Mouse (Mus musculus) gastrocnemius, adult 8-10 months (tissue): ENCODE data around the gene Thada. TPM values are rescaled to one million over a fixed set of nuclear protein-coding genes. Genes with fewer than 3 reads are reported as not detected.

Experiments used
- DNase-seq, 2 experiments: peaks; one replicate each; pipeline ENCODE4 v3.0.0; 2022; ENCODE audit warnings: low spot score in 2 of 2
- total RNA-seq, 4 experiments: library from RNA; stranded (reverse); gene quantifications; 2 replicates each; pipeline ENCODE4 v1.2.4; 2022

The Thada gene
- 1 to 10 TPM; 4.4 to 6.3 (median 5.6) TPM for total RNA-seq

DNA sequence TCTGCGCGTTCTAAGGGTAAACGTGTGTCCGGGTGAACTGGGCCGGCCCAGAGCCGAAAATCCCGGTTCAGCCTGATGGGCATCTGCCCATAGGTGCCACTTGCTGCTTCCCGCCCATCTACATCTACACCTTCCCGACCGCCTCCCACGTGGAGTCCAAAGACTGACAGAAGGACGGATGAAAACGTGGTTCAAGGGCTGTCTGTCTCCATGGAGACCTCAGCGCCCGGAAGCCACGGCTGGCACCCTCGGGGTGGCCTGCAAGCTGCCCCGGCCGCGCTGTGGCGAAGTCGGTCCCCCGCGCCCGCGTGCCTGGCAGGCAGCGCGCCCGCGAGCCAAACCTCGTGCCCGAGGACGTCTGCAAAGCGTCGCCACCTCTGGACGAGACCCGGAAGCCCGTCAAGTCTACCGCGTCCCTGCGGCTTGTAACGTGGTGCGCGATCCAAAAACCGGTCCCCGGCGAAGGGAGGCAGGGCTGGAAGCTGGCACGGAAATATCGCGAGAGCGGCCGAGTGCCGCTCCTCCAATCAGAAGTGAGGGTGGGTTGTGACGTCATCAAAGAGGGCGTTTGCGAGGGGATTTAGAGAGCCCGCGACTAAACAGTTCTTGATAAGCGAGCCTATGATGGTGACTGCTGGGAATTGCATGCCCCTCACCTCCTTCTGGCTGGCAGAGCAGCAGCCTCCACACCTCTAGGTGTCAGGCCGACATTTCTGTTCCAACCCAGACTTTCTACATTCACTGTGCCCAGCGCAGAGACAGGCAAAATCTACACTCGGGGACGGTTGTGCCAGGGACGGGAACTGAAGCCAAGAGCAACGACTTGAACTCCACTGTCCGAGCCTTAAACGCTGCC is at the start of gene Thada:
Gene Thada (minus strand): TSS at position 453 of the 856 bp plus-strand sequence.
- peak; percentile 94 to 97 for DNase-seq

- DNase-seq, result no peak
Observed at GRCm38 (mm10) chr17:84512516-84513085, 46.6 kb upstream of the Thada start.

DNA sequence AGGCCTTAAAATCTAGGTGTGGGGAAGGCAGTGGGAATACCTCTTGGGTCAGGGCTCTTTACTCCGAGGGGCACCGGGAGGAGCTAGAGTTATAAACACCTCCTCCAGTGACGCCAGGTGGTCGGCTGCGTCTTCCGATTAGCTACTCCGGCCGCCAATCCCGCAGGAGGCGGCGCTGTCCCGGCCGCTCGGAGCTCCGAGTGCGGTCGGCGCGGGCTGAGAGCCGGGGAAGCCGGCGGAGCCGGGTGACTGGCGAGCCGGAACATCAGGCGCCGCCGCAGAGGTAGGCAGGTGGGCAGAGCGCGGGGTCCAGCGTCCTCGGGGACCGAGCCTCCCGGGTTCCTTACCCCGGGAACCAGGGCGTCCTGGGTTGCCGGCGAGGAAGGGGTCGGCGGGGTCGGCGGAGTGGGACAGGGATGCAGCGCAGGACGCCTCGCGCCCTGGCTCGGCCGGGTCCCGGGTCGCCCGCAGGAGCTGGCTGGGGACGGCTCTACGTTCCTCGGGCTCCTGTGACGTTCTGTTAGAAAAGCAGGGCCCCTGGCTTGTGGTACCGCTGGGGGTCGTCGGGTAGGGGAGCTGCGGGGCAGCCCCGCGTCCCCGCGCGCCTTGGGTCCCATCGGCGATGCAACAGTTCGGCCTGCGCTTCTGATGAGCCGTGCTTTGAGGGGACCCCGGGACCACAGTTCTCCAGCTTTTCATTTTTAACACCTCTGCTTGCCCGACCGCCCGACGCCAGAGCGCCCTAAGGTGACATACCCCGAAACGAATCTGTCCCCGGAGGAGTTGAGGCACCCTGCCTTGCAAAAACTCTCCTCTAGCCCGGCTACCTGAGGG is 45.9 kb upstream of the Thada start, which contains the start of gene Plekhh2:
Gene Plekhh2 (plus strand): TSS at position 214 of the 834 bp plus-strand sequence.
- peak; percentile 57 to 63 for DNase-seq

DNA sequence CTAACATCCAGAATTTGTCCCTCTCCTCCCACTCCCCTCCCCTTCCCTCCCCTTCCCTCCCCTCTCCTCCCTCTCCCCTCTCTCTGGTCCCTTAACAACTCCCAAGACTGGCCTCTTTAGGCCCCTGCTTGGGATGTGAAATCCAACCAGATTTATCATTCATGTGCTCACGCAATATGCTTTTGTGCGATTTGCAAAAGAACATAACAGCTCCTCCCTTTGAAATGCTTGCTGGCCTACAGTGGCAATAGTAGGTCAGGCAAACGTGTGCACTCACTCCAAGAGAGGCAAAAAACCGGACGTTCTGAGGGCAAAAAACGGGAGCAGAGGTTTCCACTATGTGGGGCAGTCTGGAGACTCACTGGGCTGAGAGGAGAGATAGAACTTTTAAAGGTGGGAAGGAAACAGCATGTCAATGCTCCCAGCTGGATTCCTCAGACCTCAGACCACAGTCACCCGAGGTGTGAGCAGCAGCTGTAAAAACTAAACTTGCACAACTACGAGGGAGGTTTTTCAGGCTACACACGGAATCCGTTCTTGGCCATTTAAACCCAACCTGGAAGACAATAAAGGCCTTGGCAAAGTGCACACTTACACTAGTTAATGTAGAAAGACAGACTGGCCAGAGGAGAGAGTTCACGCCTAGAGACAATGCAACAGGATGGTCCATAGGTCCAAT is 45.1 kb upstream of the Thada start:
- DNase-seq, result no peak

GRCm38 (mm10) chr17:84510355-84510754 is 44.4 kb upstream of the Thada start:
- DNase-seq, result peak in 1 of 2 experiments; percentile 12

DNA sequence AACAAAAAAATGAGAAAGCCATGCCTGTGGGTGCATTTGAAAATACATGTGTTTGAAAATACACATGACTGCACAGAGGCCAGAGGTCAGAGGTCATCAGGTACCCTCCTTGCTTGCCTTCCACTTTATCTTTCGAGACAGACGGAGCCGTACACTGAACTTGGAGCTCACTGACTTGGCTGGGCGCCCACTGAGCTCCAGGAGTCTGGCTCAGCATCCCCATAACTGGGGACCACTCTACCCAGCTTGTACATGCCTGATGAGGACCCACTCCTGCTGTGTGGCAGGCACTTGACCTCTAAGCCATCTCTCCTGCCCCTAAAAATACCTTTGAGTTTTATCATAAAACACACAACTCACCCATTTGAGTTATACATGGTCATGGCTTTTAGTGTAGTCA is 43.2 kb upstream of the Thada start:
- DNase-seq, result no peak

GRCm38 (mm10) chr17:84508736-84509135 is 42.7 kb upstream of the Thada start:
- no peak for DNase-seq

- DNase-seq, result no peak
Observed at GRCm38 (mm10) chr17:84505922-84506321, 39.9 kb upstream of the Thada start.

- no peak for DNase-seq
Observed at GRCm38 (mm10) chr17:84502341-84502740, 36.3 kb upstream of the Thada start.

- peak in 1 of 2 experiments; percentile 30 for DNase-seq
Observed at GRCm38 (mm10) chr17:84498639-84499038, 32.6 kb upstream of the Thada start.

- DNase-seq, result no peak
Observed at GRCm38 (mm10) chr17:84497972-84498604, 32.1 kb upstream of the Thada start.

DNA sequence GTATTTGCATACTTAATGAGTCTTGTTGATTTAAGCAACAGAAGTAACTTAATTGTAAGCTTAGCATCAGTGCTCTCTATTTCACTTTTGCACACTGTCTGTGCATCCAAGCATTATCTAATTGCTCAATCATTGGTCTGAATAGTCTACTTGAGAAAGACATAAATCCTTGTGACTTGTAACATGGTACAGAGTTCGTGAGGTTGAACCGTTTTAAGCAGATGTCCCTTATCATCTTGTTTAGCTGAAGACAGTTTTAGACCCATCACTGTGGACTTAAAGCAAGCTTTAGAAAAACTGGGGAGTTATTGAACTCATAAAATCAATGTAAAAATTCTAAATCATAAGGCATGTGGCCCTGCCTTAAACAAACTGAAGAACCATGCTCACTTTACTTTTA is 31.6 kb upstream of the Thada start:
- no peak for DNase-seq

- no peak for DNase-seq
Observed at GRCm38 (mm10) chr17:84497026-84497425, 31.0 kb upstream of the Thada start.

DNA sequence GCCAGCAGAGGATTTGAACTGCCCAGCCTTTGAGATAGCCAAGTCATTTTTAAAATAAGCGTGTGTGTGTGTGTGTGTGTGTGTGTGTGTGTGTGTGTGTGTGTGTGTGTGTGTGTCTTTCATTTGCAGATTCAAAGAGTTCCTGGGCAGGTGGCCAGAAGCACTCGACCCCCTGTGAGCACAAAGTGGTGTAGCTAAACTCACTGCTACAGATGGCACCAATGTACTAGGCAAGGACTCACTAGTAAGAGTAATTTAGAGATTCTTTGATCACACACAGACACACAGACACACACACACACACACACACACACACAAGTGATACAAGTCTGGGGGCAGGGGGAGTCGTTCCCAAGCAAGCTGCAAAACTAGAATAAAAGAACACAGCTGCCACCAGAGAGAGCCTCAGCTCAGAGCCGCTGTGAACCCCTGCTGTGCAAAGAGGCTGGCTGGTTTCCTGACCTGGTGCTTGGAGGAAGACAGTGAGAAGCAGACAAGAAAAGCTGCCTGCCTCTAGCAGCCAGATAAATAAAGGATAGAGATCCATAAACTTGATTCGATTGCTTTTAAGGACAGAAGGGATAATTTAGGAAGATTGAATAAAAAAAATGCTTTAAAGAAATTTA is 26.4 kb upstream of the Thada start:
- no peak for DNase-seq

DNA sequence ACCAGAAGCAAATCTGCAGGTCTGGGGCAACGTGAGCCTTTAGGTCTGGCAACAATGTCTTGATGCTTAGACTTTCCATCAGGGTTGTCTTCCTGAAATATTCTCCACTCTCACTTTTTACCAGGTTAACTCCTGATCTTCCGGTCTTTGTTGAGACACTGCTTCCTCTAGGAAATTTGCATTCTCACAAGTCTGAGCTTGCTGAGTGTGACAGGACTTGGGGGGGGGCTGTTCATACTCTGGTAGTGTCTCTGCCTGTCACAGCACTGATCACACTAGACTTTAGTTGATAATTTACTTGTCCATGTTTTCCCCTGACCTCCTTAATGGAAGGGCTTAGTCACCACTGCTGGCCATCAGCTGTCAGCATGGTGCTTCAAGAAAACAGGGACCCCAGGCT is 21.4 kb upstream of the Thada start:
- DNase-seq, result no peak

DNA sequence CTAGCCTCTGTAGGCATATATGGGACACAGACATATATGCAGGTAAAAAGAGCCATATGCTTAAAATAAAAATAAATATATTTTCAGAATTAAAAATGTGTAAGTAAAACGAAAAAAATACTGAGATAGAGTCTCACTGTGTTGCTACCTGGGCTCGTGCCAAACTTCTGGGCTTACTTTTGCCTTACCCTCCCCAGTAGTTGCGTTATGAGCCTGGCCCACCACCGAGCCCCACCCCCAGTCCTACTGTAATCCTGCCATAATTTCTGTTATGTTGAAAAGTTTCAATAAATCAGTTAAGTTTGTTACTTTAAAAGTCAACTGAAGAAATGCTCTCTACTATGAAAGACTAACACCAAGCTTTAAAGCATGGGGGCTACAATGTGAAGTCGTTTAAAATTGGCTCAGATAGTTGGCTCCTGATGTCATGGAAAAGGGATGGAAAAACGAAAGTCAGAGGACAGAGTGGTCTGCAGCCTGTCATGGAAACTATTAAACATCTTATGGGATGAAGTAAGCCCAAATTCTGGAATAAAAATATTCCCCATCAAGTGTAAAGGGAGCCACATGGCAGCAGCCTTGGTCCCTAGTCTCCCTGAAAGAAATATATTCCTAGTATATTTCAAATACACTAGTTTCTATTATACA is 17.8 kb upstream of the Thada start:
- DNase-seq, result no peak

DNA sequence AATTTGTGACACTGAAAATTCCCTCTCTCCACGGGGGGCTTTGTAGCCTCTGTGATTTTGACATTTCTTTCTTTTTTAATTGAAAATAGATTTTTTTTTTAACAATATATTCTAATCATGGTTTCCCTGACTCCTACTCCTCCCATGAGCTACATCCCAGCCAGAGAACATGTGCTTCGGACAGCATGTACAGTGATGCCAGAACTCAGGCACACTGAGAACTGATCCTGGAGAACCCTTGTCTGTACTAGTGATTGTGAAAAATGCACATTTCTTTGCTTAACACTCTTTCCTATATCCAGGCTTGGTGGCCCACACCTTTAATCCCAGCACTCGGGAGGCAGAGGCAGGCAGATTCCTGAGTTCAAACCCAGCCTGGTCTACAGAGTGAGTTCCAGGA is 16.8 kb upstream of the Thada start:
- no peak for DNase-seq

GRCm38 (mm10) chr17:84480464-84481355 is 14.7 kb upstream of the Thada start:
- no peak for DNase-seq

DNA sequence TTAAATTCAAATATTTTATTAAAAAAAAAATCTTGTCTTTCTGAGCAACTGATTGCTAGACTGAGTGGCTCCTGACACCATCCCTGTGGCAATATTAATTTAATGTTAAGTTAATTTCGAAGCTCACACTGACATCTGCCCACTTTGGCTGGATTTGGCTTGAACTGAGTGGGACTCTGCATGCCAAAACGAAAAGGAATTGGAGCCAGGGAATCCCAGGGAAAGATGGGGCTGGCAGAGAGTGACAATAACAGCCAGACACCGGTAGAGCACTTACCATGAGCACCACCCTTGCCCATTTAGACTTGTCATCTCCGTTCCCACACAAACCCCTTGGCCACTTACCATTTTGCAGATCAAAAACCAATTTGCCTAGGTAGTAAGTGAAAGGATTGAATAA is 12.3 kb upstream of the Thada start:
- DNase-seq, result no peak
